Mouse (Mus musculus): ENCODE data around the gene Lpp. TPM values are rescaled to one million over a fixed set of nuclear protein-coding genes. Genes with fewer than 3 reads are reported as not detected.

The Lpp gene
- total and polyA plus RNA-seq, 3 experiments, result 0.64 to 1.2 (median 0.68) TPM

DNA sequence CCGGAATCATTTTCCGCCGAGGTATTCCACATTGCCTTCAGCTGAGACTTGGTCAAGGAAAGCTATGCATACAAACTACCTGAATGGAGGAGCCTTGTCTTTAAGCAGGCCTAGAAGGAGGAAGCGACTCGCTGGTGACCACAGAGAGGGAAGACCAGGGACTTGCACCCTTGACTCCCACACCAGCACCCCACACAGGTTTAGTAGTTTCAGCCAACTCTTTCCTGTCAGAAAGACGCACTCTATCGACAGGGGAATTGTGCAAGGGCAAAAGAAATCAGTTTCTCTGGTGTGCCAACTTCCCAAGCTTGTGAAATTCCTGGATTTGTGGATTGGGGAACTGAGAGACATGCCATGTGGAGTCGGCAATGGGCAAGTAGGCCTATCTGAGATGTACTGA lies 647.9 kb downstream of the Lpp start:
- Histone ChIP-seq H3K4me1 (ENCODE audit: control insufficient read depth in 1 of 2, insufficient read depth in 2 of 2) (peaks cover 5 to 18% of the 10 kb centered on the region in 2 experiments), H3K27me3 (replicated peaks) (no peaks in the 10 kb centered on the region), H3K9me3 (replicated peaks; ENCODE audit: low read length) (no peaks in the 10 kb centered on the region), H3K9ac (ENCODE audit: insufficient read depth, low read depth) (no peak overlapping the region), H3K36me3 (replicated peaks in 1 of 2; ENCODE audit: control insufficient read depth in 1 of 2, insufficient read depth in 1 of 2, low read length in 1 of 2) (no peaks in the 10 kb centered on the region), H3K4me3 (replicated peaks in 1 of 3; ENCODE audit: low read depth in 2 of 3, low read length in 2 of 3, poor library complexity in 1 of 3) (no peak overlapping the region), H3K27ac (ENCODE audit: insufficient read depth, low read depth) (no peak overlapping the region), H3K79me2 (replicated peaks; ENCODE audit: control insufficient read depth, extremely low read depth, insufficient read depth, poor library complexity, severe bottlenecking) (no peaks in the 10 kb centered on the region), H3K4me2 (ENCODE audit: insufficient read depth, low read depth, poor library complexity, severe bottlenecking) (no peak overlapping the region)
- no peak for DNase-seq (ENCODE audit: extremely low read depth)
- TF ChIP-seq ZNF384 (IDR thresholded peaks at IDR 0.05; ENCODE audit: low read depth, low read length) (no peak), USF1 (IDR thresholded peaks at IDR 0.05; ENCODE audit: low read depth, low read length) (no peak), NELFE (IDR thresholded peaks at IDR 0.05; ENCODE audit: low read depth, low read length) (no peak)
- in situ Hi-C loops (cut with MboI; ENCODE audit: low pct_ligation_motif_present, low pct_unique_long_range_greater_than_20kb, low sequenced_read_pairs) (no loop called here), dilution Hi-C loops (cut with MboI; ENCODE audit: extremely low pct_ligation_motif_present, extremely low pct_unique_long_range_greater_than_20kb, low sequenced_read_pairs) (no loop called here)

- Histone ChIP-seq H3K79me2 (replicated peaks; ENCODE audit: control insufficient read depth, extremely low read depth, insufficient read depth, poor library complexity, severe bottlenecking) (no peaks in the 10 kb centered on the region), H3K27me3 (replicated peaks) (no peaks in the 10 kb centered on the region), H3K9me3 (replicated peaks; ENCODE audit: low read length) (no peaks in the 10 kb centered on the region), H3K4me3 (replicated peaks in 1 of 3; ENCODE audit: low read depth in 2 of 3, low read length in 2 of 3, poor library complexity in 1 of 3) (no peak overlapping the region), H3K9ac (ENCODE audit: insufficient read depth, low read depth) (no peak overlapping the region), H3K36me3 (replicated peaks in 1 of 2; ENCODE audit: control insufficient read depth in 1 of 2, insufficient read depth in 1 of 2, low read length in 1 of 2) (no peaks in the 10 kb centered on the region), H3K27ac (ENCODE audit: insufficient read depth, low read depth) (no peak overlapping the region), H3K4me2 (ENCODE audit: insufficient read depth, low read depth, poor library complexity, severe bottlenecking) (no peak overlapping the region), H3K4me1 (ENCODE audit: control insufficient read depth in 1 of 2, insufficient read depth in 2 of 2) (peaks cover 5 to 18% of the 10 kb centered on the region in 2 experiments)
- dilution Hi-C loops (cut with MboI; ENCODE audit: extremely low pct_ligation_motif_present, extremely low pct_unique_long_range_greater_than_20kb, low sequenced_read_pairs), result no loop called here
- no peak for TF ChIP-seq GABPA (IDR thresholded peaks at IDR 0.05; ENCODE audit: insufficient replicate concordance, low read depth, low read length)
- TF ChIP-seq POLR2AphosphoS2 (IDR thresholded peaks at IDR 0.05; ENCODE audit: low read depth, low read length), result no peak
- TF ChIP-seq E2F4 (IDR thresholded peaks at IDR 0.05; ENCODE audit: insufficient replicate concordance, low read depth, low read length), result no peak
- TF ChIP-seq NRF1 (IDR thresholded peaks at IDR 0.05; ENCODE audit: low read depth, low read length), result no peak
- no peak for TF ChIP-seq MYC (IDR thresholded peaks at IDR 0.05; ENCODE audit: low read depth, low read length)
- TF ChIP-seq SIN3A (IDR thresholded peaks at IDR 0.05; ENCODE audit: low read length), result no peak
- TF ChIP-seq USF1 (IDR thresholded peaks at IDR 0.05; ENCODE audit: low read depth, low read length), result no peak
- TF ChIP-seq TBP (conservative IDR thresholded peaks at IDR 0.05; ENCODE audit: low read depth, low read length), result no peak
- no peak for TF ChIP-seq POLR2A (IDR thresholded peaks at IDR 0.05; ENCODE audit: low read depth, low read length)
- TF ChIP-seq RAD21 (IDR thresholded peaks at IDR 0.05; ENCODE audit: low read depth, low read length), result no peak
- no peak for TF ChIP-seq CTCF (conservative IDR thresholded peaks at IDR 0.05 in 1 of 2, IDR thresholded peaks at IDR 0.05 in 1 of 2; ENCODE audit: low read depth in 2 of 2, low read length in 2 of 2)
- TF ChIP-seq CHD2 (IDR thresholded peaks at IDR 0.05; ENCODE audit: low read length), result no peak
- no peak for TF ChIP-seq MXI1 (IDR thresholded peaks at IDR 0.05; ENCODE audit: low read depth, low read length)
- TF ChIP-seq KAT2A (IDR thresholded peaks at IDR 0.05; ENCODE audit: insufficient replicate concordance, low read length), result no peak
- no peak for TF ChIP-seq UBTF (IDR thresholded peaks at IDR 0.05; ENCODE audit: low read depth, low read length)
- TF ChIP-seq MAX (IDR thresholded peaks at IDR 0.05; ENCODE audit: low read length), result no peak
- no peak for TF ChIP-seq MAZ (IDR thresholded peaks at IDR 0.05; ENCODE audit: low read depth, low read length)
- TF ChIP-seq ZC3H11A (IDR thresholded peaks at IDR 0.05; ENCODE audit: low read depth, low read length), result no peak
- no peak for DNase-seq (ENCODE audit: extremely low read depth)
- in situ Hi-C loops (cut with MboI; ENCODE audit: low pct_ligation_motif_present, low pct_unique_long_range_greater_than_20kb, low sequenced_read_pairs), result no loop called here
Observed at GRCm38 (mm10) chr16:25041855-25042529, 648.7 kb downstream of the Lpp start.

All from CH12.LX (cell line).